Mouse (Mus musculus): ENCODE measurements around the gene Tspan9.

The Tspan9 gene

DNA sequence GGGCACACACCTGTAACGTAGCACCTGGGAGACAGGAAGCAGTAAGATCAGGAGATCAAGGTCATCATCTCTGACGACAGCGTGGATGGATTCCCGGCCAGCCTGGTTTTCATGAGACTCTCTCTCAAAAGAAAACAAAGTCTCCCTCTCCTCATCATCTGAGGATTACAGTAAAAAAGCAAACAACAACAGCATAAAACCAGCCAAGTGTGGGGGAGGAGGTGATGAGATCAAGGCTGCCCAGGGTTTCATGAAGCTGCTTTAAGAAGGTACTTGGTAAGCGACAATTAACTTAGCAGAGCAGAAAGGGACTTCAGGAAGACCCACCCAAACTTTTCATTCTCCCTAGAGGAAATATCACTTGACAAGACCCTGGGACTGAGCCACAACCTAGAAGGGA, 39.5 kb downstream of the Tspan9 start:
- no peak for DNase-seq (ENCODE audit: low spot score)

DNA sequence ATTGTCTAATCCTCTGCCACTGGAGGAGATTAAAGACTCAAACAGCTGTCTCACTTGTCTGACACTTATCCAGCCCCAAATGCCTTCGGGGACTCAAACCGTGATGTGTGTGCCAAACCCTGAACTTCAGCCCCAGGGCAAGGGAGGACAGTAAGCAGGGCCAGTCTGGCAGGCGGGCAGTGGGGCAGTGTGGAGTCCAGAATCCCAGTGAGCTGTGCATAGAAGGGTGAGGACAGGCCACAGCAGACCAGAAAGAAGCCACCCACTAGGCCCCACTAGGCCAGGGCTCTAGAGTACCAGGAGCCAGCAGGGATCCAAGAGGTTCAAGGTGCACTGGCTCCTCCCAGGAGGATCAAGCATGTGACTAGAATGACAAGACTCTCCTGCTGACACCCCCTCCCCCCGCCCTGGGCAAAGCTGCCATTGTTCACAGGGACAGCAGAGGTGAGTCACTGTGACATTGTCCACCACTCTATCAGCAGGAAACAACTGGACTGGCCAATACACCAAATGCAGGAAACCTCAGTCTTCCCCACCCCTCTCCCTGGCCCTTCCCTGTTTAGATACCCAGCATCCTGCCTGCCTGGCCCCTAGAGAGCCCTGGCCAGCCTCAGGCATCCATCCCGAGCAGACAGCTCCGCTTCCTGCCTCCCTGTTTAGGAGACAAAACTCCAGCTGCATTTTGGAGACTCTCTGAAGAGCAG, 40.9 kb downstream of the Tspan9 start:
- DNase-seq (ENCODE audit: low spot score) = no peak

DNA sequence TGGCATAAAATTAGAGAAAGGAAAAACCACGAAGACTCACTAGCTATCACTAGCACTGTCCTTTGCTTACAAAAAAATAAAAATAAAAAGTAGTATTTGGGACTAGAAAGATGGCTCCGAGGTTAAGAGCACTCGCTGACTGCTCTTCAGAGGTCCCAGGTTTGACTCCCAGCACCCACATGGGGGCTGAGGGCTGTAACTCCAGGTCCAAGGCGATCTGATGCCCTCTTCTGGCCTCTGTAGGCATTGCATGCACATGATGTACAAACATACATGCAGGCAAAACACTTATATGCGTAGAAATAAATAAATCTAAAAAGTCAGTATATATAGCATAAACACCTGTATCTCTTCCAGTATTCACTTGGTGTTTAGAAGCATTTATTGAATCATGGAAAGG, 43.5 kb downstream of the Tspan9 start:
- no peak for DNase-seq (ENCODE audit: low spot score)

DNA sequence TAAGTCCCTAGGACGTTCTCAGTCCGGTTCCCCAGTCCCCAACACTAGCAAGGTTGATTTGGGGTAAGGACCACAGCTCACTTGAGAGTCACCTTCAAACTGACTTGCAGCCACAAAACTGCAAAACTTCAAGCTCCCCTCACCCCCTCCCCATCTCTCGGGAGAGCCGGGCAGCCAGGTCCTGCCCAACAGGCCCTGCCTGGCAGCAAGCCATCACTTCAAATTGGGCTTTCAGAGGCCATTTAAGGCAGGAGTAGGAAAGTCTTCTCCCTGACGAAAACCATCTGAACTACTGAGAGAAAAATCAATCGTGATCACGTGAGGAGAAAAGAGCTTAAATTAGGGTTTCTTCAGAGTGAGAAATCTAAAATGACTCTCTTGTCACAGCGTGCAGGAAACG, 44.2 kb downstream of the Tspan9 start:
- DNase-seq (ENCODE audit: low spot score) = no peak

DNA sequence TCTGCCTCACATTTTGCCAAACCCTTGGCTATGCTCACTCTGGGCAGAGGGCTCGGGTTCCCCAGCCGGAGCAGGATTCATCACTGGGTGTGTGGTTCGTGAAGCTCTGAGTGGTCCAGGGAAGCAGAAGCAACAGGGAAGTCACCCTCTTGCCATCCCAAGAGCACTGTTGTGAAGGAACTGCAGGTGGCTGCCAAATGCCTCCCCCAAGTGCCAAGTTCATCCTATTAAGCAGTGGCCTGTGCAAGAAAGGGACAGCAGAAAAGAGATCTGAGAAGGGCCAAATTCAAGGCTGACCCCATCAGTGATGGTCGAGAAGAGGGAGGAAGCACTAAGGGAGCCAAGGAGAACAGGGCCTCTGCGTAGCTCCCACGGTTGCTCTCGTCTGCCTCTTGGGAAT, 46.9 kb downstream of the Tspan9 start:
- DNase-seq (ENCODE audit: low spot score) = no peak

DNA sequence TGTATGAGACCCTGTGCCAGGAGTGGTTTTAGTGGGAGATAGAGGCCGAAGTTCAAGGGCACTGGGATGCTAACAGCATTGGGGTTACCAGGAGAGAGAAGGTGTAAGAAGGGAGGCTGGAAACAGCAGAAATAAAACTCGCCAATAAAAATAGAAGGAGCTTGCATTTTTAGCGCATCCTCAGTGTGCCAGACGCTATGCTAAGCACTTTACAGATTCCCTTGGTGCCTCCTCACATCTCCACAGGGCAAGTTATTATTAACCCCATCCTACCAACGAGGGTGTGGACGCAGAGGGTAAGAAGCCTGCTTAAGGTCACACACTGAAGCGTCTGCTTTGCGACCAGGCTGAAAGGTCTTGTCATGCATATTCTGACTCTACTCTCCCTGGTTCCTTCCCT, 47.5 kb downstream of the Tspan9 start:
- no peak for DNase-seq (ENCODE audit: low spot score)

DNA sequence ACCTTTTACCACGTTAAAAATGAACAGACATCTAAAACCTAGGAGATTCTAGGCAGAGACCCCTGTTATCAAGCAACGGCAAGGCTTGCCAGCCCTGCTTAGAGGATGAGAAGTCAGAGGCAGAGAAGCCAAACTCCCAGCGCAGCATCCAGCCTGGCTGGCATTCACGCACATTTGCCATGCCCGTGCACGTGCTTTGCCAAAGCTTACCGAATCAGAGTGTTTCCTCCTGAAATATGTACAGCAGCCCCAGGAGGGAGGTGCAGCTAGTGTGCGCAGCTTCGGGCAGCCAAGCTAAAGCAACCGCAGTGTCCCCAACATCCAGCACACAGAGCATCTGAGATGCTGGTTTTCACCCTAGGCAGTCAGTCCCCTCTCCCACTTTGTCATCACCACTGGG, 48.3 kb downstream of the Tspan9 start:
- DNase-seq (ENCODE audit: low spot score) = no peak

DNA sequence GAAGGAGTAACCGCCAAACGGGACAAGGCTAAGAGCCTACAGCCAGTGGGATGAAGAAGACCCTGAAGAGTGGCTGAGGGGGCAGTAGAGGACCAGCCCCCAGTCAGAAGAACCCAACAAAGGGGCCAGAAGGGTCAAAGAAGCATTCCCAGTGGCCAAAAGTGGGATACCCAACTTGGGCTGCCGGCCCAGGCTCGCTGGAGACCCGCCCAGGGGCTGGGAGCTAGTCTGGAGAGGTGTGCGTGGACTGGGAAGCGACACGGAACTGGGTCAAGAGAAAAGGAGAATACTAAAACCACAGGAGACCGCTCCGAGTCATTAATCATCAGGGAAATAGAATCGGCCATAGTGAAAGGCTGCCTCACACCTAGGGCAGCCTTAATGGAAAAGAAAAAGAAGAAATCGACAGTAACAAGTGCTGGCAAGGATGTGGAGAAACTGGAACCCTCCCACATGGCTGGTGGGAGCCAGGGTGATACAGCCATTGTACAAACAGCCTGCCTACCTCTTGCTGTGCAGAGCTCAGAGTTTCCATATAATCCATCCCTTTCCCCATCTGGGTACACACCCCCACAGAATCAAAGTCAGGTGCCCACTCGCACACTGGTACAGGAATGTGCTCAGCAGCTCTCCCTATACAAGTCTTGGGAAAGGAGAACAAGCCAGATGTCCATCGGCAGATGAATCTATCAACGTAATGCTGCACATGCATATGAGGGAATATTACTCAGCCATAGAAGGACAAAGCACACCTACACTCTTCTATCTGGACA, 49.4 kb downstream of the Tspan9 start:
- no peak for DNase-seq (ENCODE audit: low spot score)

DNA sequence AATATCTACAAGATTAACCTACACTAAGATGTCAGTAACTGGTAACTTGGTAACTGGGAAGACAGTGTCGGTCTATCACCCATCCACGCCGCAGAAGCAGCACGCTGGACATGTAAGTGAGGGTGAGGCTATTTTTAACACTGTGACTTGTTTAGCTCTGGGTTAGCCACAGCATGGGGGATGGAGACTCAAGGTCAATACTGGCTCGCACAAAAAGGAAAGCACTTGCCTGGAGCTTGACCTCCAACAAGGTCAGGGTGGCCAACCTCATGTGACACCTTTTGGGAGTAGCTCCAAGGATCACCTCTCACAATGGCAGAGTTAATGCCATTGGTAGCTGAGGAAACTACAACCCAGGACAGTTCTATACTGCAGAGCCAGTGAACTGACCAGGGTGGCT, 50.8 kb downstream of the Tspan9 start:
- DNase-seq (ENCODE audit: low spot score) = no peak

DNA sequence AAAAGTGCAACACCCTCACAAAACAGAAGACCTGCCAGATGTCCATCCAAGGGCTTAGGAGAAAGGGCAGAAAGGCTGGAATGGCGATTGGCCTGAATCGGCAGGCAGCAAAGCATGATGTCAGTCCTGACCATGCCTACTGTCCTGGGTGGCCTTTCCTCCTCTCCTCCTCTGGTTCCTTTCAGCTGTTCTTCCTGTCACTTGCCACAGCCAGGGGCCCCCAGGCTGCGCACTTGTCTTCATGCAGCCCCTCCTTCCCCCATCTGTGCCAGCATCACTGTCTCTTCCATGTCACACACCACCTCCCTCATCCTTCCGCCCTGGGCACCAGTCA, 51.6 kb downstream of the Tspan9 start:
- DNase-seq (ENCODE audit: low spot score) = no peak

DNA sequence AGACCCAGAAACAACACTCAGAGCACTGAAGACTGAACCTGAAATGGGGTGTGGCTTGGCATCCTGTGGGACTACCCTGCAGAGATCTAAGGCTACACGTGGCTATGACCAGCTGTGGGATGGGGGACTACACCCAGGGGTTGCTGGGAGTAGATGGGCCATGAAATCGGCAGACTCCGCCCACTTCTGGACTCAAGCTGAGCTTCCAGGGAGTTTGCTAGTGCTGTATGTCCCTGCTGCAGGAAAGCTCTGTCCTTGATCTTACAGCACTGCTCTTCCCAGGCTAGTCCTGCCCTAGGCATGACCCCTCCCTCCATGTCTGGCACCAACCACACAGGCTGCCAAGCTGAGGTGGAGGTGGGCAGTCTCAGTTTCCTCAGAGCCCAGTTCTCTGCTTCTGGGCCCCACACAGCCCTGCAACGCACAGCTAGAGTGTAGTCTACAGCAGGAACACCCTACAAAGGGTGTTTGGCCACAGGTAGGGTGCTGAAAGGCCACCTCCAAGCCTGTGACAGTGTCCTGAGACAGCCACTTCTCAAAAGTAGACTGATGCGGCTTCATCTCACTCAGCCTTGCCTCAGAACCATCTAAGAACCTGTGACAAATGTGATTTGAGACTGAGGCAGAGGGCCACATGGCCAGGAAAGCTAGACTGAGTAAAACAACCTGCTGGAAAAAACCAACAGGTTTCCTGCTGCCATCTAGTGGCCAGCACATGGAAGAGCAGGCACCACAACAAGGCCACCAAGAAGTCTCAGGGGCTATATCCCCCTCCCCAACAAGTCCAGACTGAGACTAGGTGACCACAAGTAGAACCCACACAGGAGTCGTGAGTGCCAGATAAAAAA, 52.2 kb downstream of the Tspan9 start:
- no peak for DNase-seq (ENCODE audit: low spot score)

DNA sequence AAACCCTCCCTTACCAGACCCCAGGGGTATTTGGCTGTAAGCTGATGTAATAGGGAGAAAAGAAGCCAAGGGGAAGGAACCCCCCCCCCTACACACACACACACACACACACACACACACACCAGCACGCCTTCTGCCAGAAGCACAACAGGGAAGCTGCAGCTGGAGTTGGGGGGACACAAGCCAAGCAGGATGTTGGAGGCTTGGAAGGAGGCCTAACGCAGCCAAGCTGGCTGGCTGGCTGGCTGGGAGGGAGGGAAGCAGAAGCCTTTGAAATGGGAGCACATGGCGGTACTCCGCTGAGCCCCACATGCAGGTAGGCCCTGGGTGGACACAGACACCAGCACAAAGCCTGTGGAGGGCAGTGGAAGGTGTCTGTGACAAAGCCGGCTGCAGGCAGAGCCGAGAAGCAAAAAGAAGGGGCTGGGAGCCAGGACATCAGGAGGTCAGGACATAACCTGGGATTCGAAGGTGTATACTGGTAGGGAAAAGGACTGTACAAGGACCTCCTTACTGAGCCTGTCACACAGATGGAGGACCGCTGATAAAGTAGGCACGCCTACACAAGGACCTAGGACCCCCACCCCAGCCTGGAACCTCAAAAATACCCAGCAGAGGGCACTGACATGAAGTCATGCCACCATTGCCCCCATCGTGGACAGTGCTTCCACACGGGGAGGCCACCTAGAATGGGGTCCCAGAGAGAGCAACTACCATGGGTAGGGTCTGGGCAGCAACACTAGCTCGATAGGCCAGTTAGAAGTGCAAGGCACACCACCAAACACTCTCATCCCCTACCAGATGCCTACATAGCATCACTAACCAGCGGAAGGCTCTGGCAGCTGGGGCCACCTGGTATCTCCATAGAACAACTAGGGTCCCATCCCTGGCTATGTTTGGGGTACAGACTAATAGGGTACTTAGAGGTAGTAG, 53.4 kb downstream of the Tspan9 start:
- DNase-seq (ENCODE audit: low spot score) = no peak

DNA sequence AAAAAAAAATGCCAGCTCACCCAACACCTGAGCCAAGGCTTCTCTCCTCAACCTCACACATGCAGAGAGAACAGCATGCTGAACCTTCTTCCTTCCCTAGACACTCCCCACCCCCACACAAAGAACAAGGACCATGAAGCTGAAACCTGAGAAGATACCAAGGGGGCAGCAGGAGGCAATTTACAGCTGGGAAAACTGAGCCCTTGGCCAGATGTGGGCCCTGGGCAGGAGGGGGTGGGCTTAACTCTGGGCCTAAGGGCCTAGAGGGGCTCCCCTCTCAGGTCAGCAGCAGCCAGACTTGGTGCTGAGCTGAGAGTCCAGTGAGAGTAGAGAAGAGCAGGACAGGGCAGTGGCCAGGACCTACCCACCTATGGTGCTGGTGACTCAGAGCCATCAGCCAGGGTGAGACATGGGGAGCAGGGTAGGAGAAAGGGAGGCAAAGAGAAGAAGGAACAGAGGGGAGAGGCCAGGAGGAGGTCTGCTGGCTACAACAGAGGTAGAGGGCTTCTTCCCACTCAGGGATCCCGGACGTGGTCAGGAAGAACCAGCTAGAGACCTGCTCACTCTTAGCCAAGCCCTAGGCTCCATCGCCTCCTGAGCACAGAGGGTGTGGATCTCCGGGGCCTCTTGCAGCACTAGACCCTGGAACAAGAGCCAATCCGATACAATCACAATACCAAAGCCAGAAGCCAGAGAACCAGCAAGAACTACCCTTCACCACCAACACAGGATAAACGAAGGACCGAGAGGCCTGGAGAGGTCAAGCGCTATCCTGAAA, 54.5 kb downstream of the Tspan9 start:
- DNase-seq (ENCODE audit: low spot score) = no peak

DNA sequence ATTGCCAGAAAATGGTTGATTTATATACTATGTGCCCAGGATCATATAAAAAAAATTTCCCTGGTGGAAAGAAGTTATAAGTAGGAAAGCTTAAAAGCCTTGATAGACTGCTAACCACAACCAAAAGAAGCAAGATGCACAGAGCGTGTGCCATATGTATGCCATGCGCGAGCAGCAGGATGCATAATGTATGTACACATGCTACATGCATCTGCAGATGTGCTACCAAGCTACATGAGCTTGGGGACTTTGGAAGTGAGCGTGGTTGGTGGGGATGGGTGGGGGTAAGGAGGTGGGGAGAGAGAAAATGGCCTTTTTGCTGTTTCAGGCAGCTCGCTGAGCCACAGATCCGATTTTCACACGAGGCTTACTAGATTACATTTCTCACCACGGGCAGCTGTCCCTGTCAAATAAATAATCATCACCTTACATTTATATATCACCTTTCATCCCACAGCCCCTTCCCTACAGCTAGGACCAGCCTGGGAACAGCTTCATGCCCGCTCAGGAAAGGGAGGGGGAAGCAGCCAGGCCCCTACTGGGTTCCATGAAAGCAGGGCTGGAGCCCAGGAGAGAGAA, 57.8 kb downstream of the Tspan9 start:
- DNase-seq (ENCODE audit: low spot score) = no peak

DNA sequence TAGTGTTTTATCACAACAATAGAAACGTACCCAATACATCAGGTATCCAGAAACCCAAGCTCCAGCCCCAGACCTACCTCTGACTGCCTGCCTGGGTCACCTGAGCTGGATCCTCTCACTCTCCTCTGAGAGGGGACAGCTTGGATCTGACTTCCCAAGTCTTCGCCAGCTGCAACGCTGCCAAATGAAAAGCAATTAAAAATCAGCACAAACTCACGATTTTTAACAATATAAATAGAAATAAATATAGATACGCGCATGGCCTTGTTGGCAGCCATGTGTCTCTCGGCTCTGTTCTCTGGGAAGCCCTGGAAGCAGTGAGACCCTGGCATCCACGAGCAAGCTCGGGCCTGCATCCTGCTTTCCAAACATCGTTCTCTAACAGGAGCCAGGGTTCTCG, 60.1 kb downstream of the Tspan9 start:
- DNase-seq (ENCODE audit: low spot score) = no peak

DNA sequence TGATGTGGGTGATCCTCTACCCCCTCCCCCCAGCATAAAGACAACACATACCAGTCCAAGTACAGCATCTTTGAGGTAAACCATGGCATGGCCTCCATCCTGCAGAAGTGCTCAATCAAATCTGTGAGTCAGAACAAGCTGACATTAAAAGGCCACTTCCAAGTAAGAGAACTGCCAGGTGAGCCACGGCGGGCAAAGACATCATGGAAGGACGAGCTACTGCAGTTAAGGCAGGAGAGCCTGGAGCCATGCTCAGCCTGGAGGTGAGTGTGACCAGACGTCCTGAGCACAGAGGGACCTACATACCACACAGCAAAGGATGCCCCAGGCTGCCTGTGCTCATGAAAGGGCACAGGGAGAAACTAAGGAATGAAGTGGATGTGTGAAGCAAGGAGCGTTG, 61.6 kb downstream of the Tspan9 start:
- no peak for DNase-seq (ENCODE audit: low spot score)

DNA sequence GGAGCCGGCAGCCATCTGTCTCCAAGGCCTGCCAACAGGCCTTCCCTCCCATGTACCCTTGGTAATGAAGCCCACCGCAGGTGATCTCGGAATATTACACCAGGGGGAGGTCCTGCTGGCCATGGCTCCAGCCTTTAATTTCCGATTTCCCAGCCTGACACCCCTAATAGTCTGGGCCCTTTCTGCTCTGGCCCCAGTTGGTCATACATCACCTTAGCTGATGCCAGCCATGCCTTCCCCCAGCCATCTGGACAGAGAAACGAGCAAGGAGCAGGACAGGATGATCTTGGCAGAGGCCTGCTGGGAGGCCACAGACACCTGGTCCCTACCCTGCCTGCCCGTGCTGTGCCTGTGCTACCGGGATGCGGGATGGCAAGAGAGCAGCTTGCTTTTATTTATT, 62.1 kb downstream of the Tspan9 start:
- no peak for DNase-seq (ENCODE audit: low spot score)

DNA sequence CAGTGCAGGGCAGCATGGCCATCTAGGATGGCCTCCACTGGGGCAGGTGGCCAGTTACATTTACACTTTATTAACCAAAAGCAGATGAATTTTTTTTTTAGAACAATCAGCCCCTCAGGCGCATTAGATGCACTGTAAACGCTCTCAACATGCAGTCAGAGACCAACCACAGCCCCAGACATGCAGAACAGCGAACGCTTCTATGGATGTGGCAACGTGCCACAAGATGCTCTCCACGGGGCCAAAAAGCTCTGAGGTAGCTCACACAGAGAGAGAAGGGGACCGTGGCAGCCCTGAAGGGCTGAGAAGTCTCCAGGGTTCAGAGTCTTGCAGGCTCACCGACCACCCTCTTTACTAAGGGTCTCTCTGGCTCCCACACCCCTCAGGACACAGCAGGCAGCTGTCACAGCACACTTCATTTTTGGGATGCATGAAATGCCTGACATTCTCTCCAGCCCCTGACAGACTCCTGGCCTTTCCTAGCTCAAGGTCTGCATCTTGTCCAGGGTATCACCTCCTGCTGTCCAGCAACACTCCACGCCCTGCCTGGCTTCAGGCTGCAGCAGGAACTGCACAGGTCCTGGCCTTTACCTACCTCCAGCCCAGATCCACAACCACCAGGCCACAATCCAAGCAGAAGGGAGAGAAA, 63.7 kb downstream of the Tspan9 start:
- DNase-seq (ENCODE audit: low spot score) = no peak

DNA sequence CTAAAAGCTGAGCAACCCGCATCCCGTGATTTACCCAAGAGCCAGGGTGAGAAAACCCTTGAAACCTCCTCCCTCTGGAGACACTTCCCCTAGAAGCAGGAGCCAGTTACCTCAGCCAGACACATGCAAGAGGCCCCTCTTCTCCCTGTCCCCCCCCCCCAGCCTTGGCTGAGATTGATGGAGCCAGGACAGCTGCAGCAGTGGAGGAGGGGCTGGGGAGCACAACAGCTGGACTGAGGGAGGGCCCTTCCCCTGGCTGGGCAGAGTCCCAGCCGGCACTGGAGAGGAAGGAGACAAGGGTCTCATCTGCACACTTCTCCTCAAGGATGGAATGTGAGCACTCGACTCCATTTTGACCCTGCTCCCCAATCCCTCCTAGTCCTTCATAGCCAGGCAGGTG, 64.9 kb downstream of the Tspan9 start:
- DNase-seq (ENCODE audit: low spot score) = no peak
